Mouse (Mus musculus) heart, embryonic 15.5 days (tissue): Measurements from ENCODE around the gene Ick. TPM values are rescaled to one million over a fixed set of nuclear protein-coding genes. Genes with fewer than 3 reads are reported as not detected.
"Not testable (repeated sequence)": the region's sequence is repeated elsewhere in the genome, so short reads cannot be mapped to it uniquely, and the experiment has no call there.

Source experiments
- ATAC-seq: fragments of 200-750 bp; cut with Nextera tagmentation; replicated peaks from 2 replicates; pipeline ENCODE4 v1.8.0; 2017; ENCODE audit warnings: low read depth, moderate TSS enrichment; ENCODE audit not compliant: insufficient number of reproducible peaks, insufficient read depth, low FRiP score
- H3K27ac ChIP-seq: fragments of 300-500 bp; sonication (generic); 2 replicates; pipeline ENCODE4 v1.5.1; 2015; ENCODE audit warnings: mild to moderate bottlenecking, inconsistent platforms
- H3K27me3 ChIP-seq: fragments of 300-500 bp; sonication (generic); 2 replicates; pipeline ENCODE4 v1.6.1; 2015; ENCODE audit warnings: inconsistent platforms
- H3K36me3 ChIP-seq: fragments of 300-500 bp; sonication (generic); 2 replicates; pipeline ENCODE4 v1.6.1; 2015; ENCODE audit warnings: mild to moderate bottlenecking, inconsistent platforms
- H3K4me1 ChIP-seq: fragments of 300-500 bp; sonication (generic); replicated peaks from 2 replicates; pipeline ENCODE4 v1.6.1; 2015; ENCODE audit warnings: inconsistent platforms
- H3K4me2 ChIP-seq: fragments of 300-500 bp; sonication (generic); 2 replicates; pipeline ENCODE4 v1.6.1; 2015; ENCODE audit warnings: inconsistent platforms, mild to moderate bottlenecking, moderate library complexity
- H3K4me3 ChIP-seq: fragments of 300-500 bp; sonication (generic); 2 replicates; pipeline ENCODE4 v1.5.1; 2015; ENCODE audit warnings: mild to moderate bottlenecking, inconsistent platforms
- H3K9ac ChIP-seq: fragments of 300-500 bp; sonication (generic); 2 replicates; pipeline ENCODE4 v1.6.1; 2015; ENCODE audit warnings: mild to moderate bottlenecking, inconsistent platforms
- H3K9me3 ChIP-seq: fragments of 300-500 bp; sonication (generic); replicated peaks from 2 replicates; pipeline ENCODE4 v1.6.1; 2016; ENCODE audit warnings: inconsistent platforms
- WGBS: fragments of 180-500 bp; shearing (Covaris S2); methylation state at CpG from one replicate; pipeline ENCODE4 v1.1.7; 2015; ENCODE audit warnings: mixed read lengths; 5-methylcytosine and 5-hydroxymethylcytosine counted together
- polyA plus RNA-seq: library from polyadenylated mRNA; unstranded; fragments of >200 nt; fragmentation: Nextera tagmentation; extraction: Ambion mirVana; gene quantifications from 2 replicates; pipeline ENCODE4 v1.2.1, GENCODE M21; 2015

Ick gene
- polyA plus RNA-seq, 1 experiment from 2014 or later, result 13.4 TPM

- peak overlapping the region; percentile 99 for H3K27ac ChIP-seq
- peak overlapping the region; percentile 59 for H3K4me2 ChIP-seq
- peak overlapping the region; percentile 84 for H3K4me3 ChIP-seq
- H3K36me3 ChIP-seq, result no peaks in the 10 kb centered on the region
- H3K27me3 ChIP-seq, result no peaks in the 10 kb centered on the region
- no peaks in the 10 kb centered on the region for H3K9me3 ChIP-seq
- H3K9ac ChIP-seq, result peak overlapping the region; percentile 80
- peak; percentile 97 for ATAC-seq
- no peaks in the 10 kb centered on the region; the same call in none of the 2 replicates for H3K4me1 ChIP-seq
- WGBS, result under 1% methylated on average over 50 of the region's 58 CpGs
These were observed 66.5 kb downstream of the Ick start for GRCm38 (mm10) chr9:78175277-78176200.

DNA sequence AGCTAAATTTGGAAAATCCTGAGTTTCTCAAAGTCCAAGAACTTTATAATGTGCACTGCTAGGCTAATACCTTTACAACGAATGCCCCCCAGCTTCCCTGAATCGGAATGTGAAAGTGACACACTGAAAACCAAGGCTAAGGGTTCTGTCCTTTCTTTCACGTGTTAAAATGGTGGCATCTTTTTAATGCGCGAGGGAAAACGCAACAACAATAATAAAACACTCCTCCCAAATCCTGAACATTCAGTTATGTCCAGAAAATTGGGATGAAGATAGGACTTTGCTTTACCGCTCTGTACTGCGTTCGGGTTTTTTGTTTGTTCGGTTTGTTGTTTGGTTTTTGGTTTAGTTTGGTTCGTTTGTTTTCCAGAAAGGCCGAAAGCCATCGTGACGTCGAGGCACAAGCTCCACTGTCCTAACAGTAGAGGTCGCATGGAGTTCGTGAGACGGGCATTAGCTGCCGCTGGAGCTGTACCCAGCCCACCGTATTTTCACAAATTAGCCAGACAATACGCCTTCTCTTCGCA lies 67.3 kb downstream of the Ick start:
- Histone ChIP-seq H3K4me1 (no peaks in the 10 kb centered on the region; the same call in none of the 2 replicates), H3K27ac (peak overlapping the region; percentile 99), H3K4me2 (peak overlapping the region; percentile 59), H3K9me3 (no peaks in the 10 kb centered on the region), H3K9ac (peak overlapping the region; percentile 80), H3K27me3 (no peaks in the 10 kb centered on the region), H3K36me3 (no peaks in the 10 kb centered on the region), H3K4me3 (peak overlapping the region; percentile 84)
- peak; percentile 54; the same call in 1 of the 2 replicates for ATAC-seq
- 1% methylated on average over 22 of the region's 22 CpGs for WGBS

GRCm38 (mm10) chr9:78176831-78177230 lies 67.8 kb downstream of the Ick start:
- peak overlapping the region; percentile 99 for H3K27ac ChIP-seq
- H3K27me3 ChIP-seq, result no peaks in the 10 kb centered on the region
- ATAC-seq, result no peak
- WGBS, result 38% methylated on average over 7 of the region's 7 CpGs
- no peaks in the 10 kb centered on the region for H3K36me3 ChIP-seq
- peak overlapping the region; percentile 80; the same call in 1 of the 2 replicates for H3K9ac ChIP-seq
- H3K9me3 ChIP-seq, result no peaks in the 10 kb centered on the region
- H3K4me2 ChIP-seq, result peak overlapping the region; percentile 59
- no peaks in the 10 kb centered on the region; the same call in none of the 2 replicates for H3K4me1 ChIP-seq
- H3K4me3 ChIP-seq, result peak overlapping the region; percentile 84

GRCm38 (mm10) chr9:78178197-78178596 lies 69.2 kb downstream of the Ick start:
- ATAC-seq, result no peak
- no peak overlapping the region for H3K4me2 ChIP-seq
- WGBS, result 62% methylated on average over 5 of the region's 5 CpGs

GRCm38 (mm10) chr9:78179071-78179470 lies 70.1 kb downstream of the Ick start:
- ATAC-seq, result no peak
- H3K27ac ChIP-seq, result no peak overlapping the region
- 85% methylated on average over 2 of the region's 2 CpGs for WGBS
- H3K4me1 ChIP-seq, result no peaks in the 10 kb centered on the region; the same call in none of the 2 replicates
- H3K9ac ChIP-seq, result no peak overlapping the region
- H3K36me3 ChIP-seq, result no peaks in the 10 kb centered on the region
- no peak overlapping the region for H3K4me2 ChIP-seq
- no peaks in the 10 kb centered on the region for H3K9me3 ChIP-seq
- no peak overlapping the region for H3K4me3 ChIP-seq
- no peaks in the 10 kb centered on the region for H3K27me3 ChIP-seq

More at GRCm38 (mm10) chr9:78178197-78178596, 69.2 kb downstream of the Ick start:
- no peak overlapping the region for H3K4me3 ChIP-seq
- H3K4me1 ChIP-seq, result no peaks in the 10 kb centered on the region; the same call in none of the 2 replicates
- no peak overlapping the region for H3K9ac ChIP-seq
- H3K27ac ChIP-seq, result no peak overlapping the region
- H3K36me3 ChIP-seq, result no peaks in the 10 kb centered on the region
- no peaks in the 10 kb centered on the region for H3K27me3 ChIP-seq
- H3K9me3 ChIP-seq, result no peaks in the 10 kb centered on the region

DNA sequence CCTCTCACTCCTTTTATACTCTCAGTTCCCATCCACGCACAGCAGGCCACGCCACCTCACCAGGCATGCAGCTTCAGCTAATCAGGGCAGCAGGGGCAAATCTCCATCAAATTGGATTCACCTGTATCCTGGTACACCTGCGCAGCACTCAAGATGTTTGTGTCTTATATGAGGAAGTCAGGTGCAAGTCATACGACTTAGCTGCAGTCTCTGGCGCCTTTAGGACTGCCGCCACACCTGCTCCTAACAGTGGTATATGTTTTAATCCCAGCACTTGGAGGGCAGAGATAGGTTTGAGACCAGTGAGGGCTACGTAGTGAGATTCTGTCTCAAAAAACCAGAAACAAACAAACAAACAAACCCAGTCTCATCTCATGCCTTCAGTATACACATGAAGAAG lies 73.5 kb downstream of the Ick start, which contains the start of gene Gsta4:
TSS of gene Gsta4 (plus strand) at position 301 of the 400 bp plus-strand sequence.
- H3K4me1 ChIP-seq, H3K9ac ChIP-seq, ATAC-seq, H3K4me2 ChIP-seq, H3K27me3 ChIP-seq, H3K4me3 ChIP-seq, H3K27ac ChIP-seq, H3K36me3 ChIP-seq, H3K9me3 ChIP-seq: not testable (repeated sequence)
- WGBS, result 91% methylated on average over 4 of the region's 7 CpGs

GRCm38 (mm10) chr9:78185686-78186085 lies 76.7 kb downstream of the Ick start:
- peaks cover 7% of the 10 kb centered on the region; the same call in 1 of the 2 replicates for H3K4me1 ChIP-seq
- no peak overlapping the region for H3K4me3 ChIP-seq
- no peak overlapping the region for H3K27ac ChIP-seq
- ATAC-seq, result no peak
- 77% methylated on average over 9 of the region's 9 CpGs for WGBS
- H3K4me2 ChIP-seq, result no peak overlapping the region
- no peak overlapping the region for H3K9ac ChIP-seq
- H3K9me3 ChIP-seq, result no peaks in the 10 kb centered on the region
- no peaks in the 10 kb centered on the region for H3K27me3 ChIP-seq
- H3K36me3 ChIP-seq, result no peaks in the 10 kb centered on the region

DNA sequence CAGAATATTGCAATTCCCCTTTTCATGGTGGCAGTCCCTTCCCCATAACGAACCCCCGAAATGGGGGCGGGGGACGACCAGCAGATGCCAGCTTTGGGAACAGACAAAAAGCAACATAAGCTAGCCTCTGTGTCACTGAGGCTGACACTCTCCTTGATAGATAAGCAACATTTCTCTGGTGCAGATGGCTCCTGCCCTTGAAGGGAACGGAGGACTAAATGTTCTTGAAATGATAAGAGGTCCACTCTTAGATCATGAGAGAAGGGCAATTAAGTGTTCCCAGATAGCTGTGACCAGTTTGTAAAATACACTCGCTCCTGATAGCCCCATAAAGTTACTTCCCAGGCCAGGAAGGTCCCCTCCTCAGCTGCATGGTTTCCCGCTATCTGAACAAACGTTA lies 79.9 kb downstream of the Ick start:
- Histone ChIP-seq H3K27me3 (no peaks in the 10 kb centered on the region), H3K4me3 (no peak overlapping the region), H3K27ac (no peak overlapping the region), H3K9me3 (no peaks in the 10 kb centered on the region), H3K9ac (no peak overlapping the region), H3K36me3 (no peaks in the 10 kb centered on the region), H3K4me2 (no peak overlapping the region), H3K4me1 (peaks cover 29% of the 10 kb centered on the region)
- no peak for ATAC-seq
- 60% methylated on average over 8 of the region's 8 CpGs for WGBS

DNA sequence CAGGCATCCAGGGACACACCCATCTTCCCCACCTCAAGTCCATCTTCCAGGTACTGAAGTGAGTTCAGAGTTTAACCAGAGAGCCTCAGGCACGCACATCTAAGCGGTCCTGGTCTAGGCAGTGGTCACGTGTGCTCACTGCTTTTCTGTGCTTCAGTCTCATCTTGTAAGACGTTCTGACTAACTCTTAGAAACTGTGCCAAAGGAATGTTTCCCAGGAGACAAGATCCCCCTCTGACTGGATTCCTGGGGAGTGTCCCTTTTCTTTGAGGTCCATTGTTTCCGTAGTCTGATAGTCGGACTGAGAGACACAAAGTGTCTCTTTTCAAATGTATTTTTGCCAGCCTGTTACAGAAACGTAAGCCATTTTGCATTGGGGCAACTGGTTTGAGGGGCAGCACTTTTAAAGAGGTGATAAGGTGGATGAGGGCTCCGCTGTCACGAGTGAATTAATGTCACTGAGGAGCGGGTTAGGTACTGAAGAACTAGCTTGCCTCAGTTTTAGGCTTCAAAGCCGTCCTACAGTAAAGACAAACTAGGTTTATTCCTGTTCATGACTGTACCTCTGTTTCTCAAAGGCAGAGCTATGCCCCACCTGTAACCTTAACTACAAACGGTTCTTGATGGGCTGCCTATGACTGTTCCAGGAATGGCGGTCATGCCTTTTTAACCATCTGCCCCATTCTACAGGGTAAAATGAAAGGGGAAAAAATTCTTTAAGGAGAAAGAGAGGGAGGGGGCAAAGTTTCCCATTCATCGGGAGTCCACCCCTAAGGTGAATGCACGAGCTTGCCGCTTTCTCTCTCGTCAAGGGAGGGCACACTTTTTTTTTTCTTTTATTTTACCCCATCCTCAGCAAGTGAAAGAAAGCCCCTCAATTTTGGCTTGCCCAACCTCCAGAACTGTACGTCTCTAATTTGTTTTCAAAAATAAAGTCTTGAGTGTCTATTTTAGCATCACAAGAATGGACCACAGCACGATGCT lies 82.0 kb downstream of the Ick start:
- H3K9ac ChIP-seq, result peak overlapping the region; percentile 39
- no peaks in the 10 kb centered on the region for H3K36me3 ChIP-seq
- H3K27ac ChIP-seq, result no peak overlapping the region
- no peak for ATAC-seq
- peak overlapping the region; percentile 55 for H3K4me3 ChIP-seq
- no peaks in the 10 kb centered on the region for H3K9me3 ChIP-seq
- H3K4me1 ChIP-seq, result peaks cover 29% of the 10 kb centered on the region
- no peaks in the 10 kb centered on the region for H3K27me3 ChIP-seq
- WGBS, result 4% methylated on average over 19 of the region's 19 CpGs
- peak overlapping the region; percentile 78 for H3K4me2 ChIP-seq

- under 1% methylated on average over 18 of the region's 18 CpGs for WGBS
- Histone ChIP-seq H3K4me1 (peaks cover 29% of the 10 kb centered on the region), H3K4me2 (peak overlapping the region; percentile 78), H3K36me3 (no peaks in the 10 kb centered on the region), H3K9me3 (no peaks in the 10 kb centered on the region), H3K27me3 (no peaks in the 10 kb centered on the region), H3K9ac (peak overlapping the region; percentile 39), H3K4me3 (peak overlapping the region; percentile 55), H3K27ac (peak overlapping the region; percentile 50)
- peak; percentile 45; the same call in 1 of the 2 replicates for ATAC-seq
These were observed 82.7 kb downstream of the Ick start for GRCm38 (mm10) chr9:78191736-78192135.
